Mouse (Mus musculus): ENCODE measurements at regions not wholly inside any gene's neighbourhood (a gene's known extent, or its start where the extent isn't known, plus 50 kb on each side); places are given as distances from the start of the nearest gene placed in this dataset.

- no peak for TF ChIP-seq CTCF (IDR thresholded peaks at IDR 0.05; ENCODE audit: borderline replicate concordance, insufficient read depth, low read length)
- TF ChIP-seq POLR2A (IDR thresholded peaks at IDR 0.05; ENCODE audit: low read depth, low read length) = no peak
These were observed 305.5 kb downstream of the Cbln4 start for GRCm38 (mm10) chr2:171737761-171738160.
